Mouse (Mus musculus) forebrain, embryonic 11.5 days (tissue): ENCODE results near the gene Nme3. TPM values are rescaled to one million over a fixed set of nuclear protein-coding genes. Genes with fewer than 3 reads are reported as not detected.
"Not testable (repeated sequence)": the region's sequence is repeated elsewhere in the genome, so short reads cannot be mapped to it uniquely, and the experiment has no call there.

Experiments
- ATAC-seq: fragments of 200-750 bp; cut with Nextera tagmentation; replicated peaks from 2 replicates; pipeline ENCODE4 v1.8.0; 2017; ENCODE audit warnings: moderate TSS enrichment; ENCODE audit not compliant: low FRiP score
- DNase-seq: peaks from one replicate; pipeline ENCODE4 v3.0.0-alpha.2; 2017; ENCODE audit warnings: low spot score
- H3K27ac ChIP-seq: fragments of 300-500 bp; sonication (generic); 2 replicates; pipeline ENCODE4 v1.5.1; 2014; ENCODE audit warnings: low read depth, low read length
- H3K27me3 ChIP-seq: fragments of 300-500 bp; sonication (generic); 2 replicates; pipeline ENCODE4 v1.6.1; 2014; ENCODE audit warnings: mild to moderate bottlenecking, low read length, mixed read lengths; ENCODE audit not compliant: control insufficient read depth, insufficient read depth
- H3K36me3 ChIP-seq: fragments of 300-500 bp; sonication (generic); 2 replicates; pipeline ENCODE4 v1.6.1; 2014; ENCODE audit warnings: mild to moderate bottlenecking, low read length, moderate library complexity, mixed read lengths; ENCODE audit not compliant: control insufficient read depth, insufficient read depth
- H3K4me1 ChIP-seq: fragments of 300-500 bp; sonication (generic); replicated peaks from 2 replicates; pipeline ENCODE4 v1.6.1; 2014; ENCODE audit warnings: low read length, mixed read lengths; ENCODE audit not compliant: control insufficient read depth, insufficient read depth
- H3K4me2 ChIP-seq: fragments of 300-500 bp; sonication (generic); 2 replicates; pipeline ENCODE4 v1.6.1; 2014; ENCODE audit warnings: low read depth, mild to moderate bottlenecking, low read length, moderate library complexity, mixed read lengths; ENCODE audit not compliant: severe bottlenecking
- H3K4me3 ChIP-seq: fragments of 300-500 bp; sonication (generic); 2 replicates; pipeline ENCODE4 v1.5.1; 2014; ENCODE audit warnings: low read depth, low read length
- H3K9ac ChIP-seq: fragments of 300-500 bp; sonication (generic); 2 replicates; pipeline ENCODE4 v1.6.1; 2014; ENCODE audit warnings: low read length
- H3K9me3 ChIP-seq: fragments of 300-500 bp; sonication (generic); 2 replicates; pipeline ENCODE4 v1.6.1; 2016; ENCODE audit warnings: low read length, mixed read lengths; ENCODE audit not compliant: control insufficient read depth
- WGBS: fragments of 180-500 bp; shearing (Covaris S2); extraction: QIAGEN DNeasy Blood & Tissue Kit; methylation state at CpG from one replicate; pipeline ENCODE4 v1.1.7; 2014; 5-methylcytosine and 5-hydroxymethylcytosine counted together
- polyA plus RNA-seq: library from polyadenylated mRNA; unstranded; fragments of >200 nt; fragmentation: Nextera tagmentation; extraction: Ambion mirVana; gene quantifications from 2 replicates; pipeline ENCODE4 v1.2.1, GENCODE M21; 2014

The Nme3 gene
- polyA plus RNA-seq, 1 experiment from 2014 or later = 60.8 TPM

- Histone ChIP-seq H3K36me3 (no peaks in the 10 kb centered on the region; the same call in 1 of the 2 replicates), H3K4me3 (no peak overlapping the region), H3K9ac (no peak overlapping the region), H3K9me3 (no peaks in the 10 kb centered on the region), H3K4me2 (no peak overlapping the region), H3K27ac (no peak overlapping the region), H3K27me3 (no peaks in the 10 kb centered on the region), H3K4me1 (peaks cover 9% of the 10 kb centered on the region)
- DNase-seq (no peak), ATAC-seq (no peak)
- 89% methylated on average over 4 of the region's 4 CpGs for WGBS
These were observed 36.9 kb downstream of the Nme3 start for GRCm38 (mm10) chr17:24933163-24933562.

GRCm38 (mm10) chr17:24934926-24935325 is 38.6 kb downstream of the Nme3 start:
- no peak overlapping the region; the same call in 1 of the 2 replicates for H3K9ac ChIP-seq
- H3K9me3 ChIP-seq = no peaks in the 10 kb centered on the region
- H3K27ac ChIP-seq = no peak overlapping the region
- no peaks in the 10 kb centered on the region; the same call in 1 of the 2 replicates for H3K36me3 ChIP-seq
- H3K4me1 ChIP-seq = peaks cover 9% of the 10 kb centered on the region
- ATAC-seq (no peak), DNase-seq (no peak)
- WGBS = 94% methylated on average over 4 of the region's 4 CpGs
- no peak overlapping the region for H3K4me3 ChIP-seq
- H3K4me2 ChIP-seq = peak overlapping the region; percentile 83; the same call in 1 of the 2 replicates
- H3K27me3 ChIP-seq = no peaks in the 10 kb centered on the region

- no peaks in the 10 kb centered on the region for H3K27me3 ChIP-seq
- H3K27ac ChIP-seq = no peak overlapping the region
- no peaks in the 10 kb centered on the region for H3K9me3 ChIP-seq
These were observed 39.4 kb downstream of the Nme3 start for GRCm38 (mm10) chr17:24935666-24936065.

GRCm38 (mm10) chr17:24936259-24937237 is 40.2 kb downstream of the Nme3 start, which contains the start of gene Mapk8ip3:
Gene Mapk8ip3 (minus strand): TSS chr17:24936977.
- under 1% methylated on average over 75 of the region's 78 CpGs for WGBS
- DNase-seq (peak; percentile 96), ATAC-seq (peak; percentile 98)
- Histone ChIP-seq H3K36me3 (no peaks in the 10 kb centered on the region; the same call in 1 of the 2 replicates), H3K4me2 (peak within 1 kb of the TSS; percentile 83), H3K4me1 (peaks cover 9% of the 10 kb centered on the region), H3K9me3 (no peaks in the 10 kb centered on the region), H3K27me3 (no peaks in the 10 kb centered on the region), H3K4me3 (peak within 1 kb of the TSS; percentile 94), H3K9ac (peak within 1 kb of the TSS; percentile 92), H3K27ac (peak within 1 kb of the TSS; percentile 37; the same call in 1 of the 2 replicates)

More at GRCm38 (mm10) chr17:24935666-24936065, 39.4 kb downstream of the Nme3 start:
- peak overlapping the region; percentile 94 for H3K4me3 ChIP-seq
- H3K4me2 ChIP-seq = peak overlapping the region; percentile 83
- no peaks in the 10 kb centered on the region; the same call in 1 of the 2 replicates for H3K36me3 ChIP-seq
- H3K9ac ChIP-seq = peak overlapping the region; percentile 92; the same call in 1 of the 2 replicates
- ATAC-seq (no peak), DNase-seq (no peak)
- H3K4me1 ChIP-seq = peaks cover 9% of the 10 kb centered on the region

- WGBS = 48% methylated on average over 6 of the region's 6 CpGs
- Histone ChIP-seq H3K9ac (peak overlapping the region; percentile 92), H3K9me3 (no peaks in the 10 kb centered on the region), H3K27ac (no peak overlapping the region; the same call in 1 of the 2 replicates), H3K4me2 (peak overlapping the region; percentile 83), H3K36me3 (no peaks in the 10 kb centered on the region), H3K4me1 (peaks cover 9% of the 10 kb centered on the region), H3K4me3 (peak overlapping the region; percentile 94), H3K27me3 (no peaks in the 10 kb centered on the region)
- DNase-seq = no peak
- ATAC-seq = no peak
These were observed 41.0 kb downstream of the Nme3 start for GRCm38 (mm10) chr17:24937266-24937665.

- H3K27ac ChIP-seq, H3K4me3 ChIP-seq, H3K9me3 ChIP-seq, ATAC-seq, H3K4me2 ChIP-seq, H3K4me1 ChIP-seq, DNase-seq, H3K27me3 ChIP-seq, H3K9ac ChIP-seq: not testable (repeated sequence)
- peaks cover 10% of the 10 kb centered on the region for H3K36me3 ChIP-seq
- 28% methylated on average over 2 of the region's 2 CpGs for WGBS
These were observed 46.2 kb downstream of the Nme3 start for GRCm38 (mm10) chr17:24942453-24942852.

- H3K9ac ChIP-seq = no peak overlapping the region
- H3K4me3 ChIP-seq = no peak overlapping the region
- peaks cover 14% of the 10 kb centered on the region for H3K36me3 ChIP-seq
- 89% methylated on average over 7 of the region's 7 CpGs for WGBS
- no peak overlapping the region for H3K27ac ChIP-seq
- H3K4me2 ChIP-seq = no peak overlapping the region
- no peaks in the 10 kb centered on the region for H3K9me3 ChIP-seq
- no peaks in the 10 kb centered on the region for H3K27me3 ChIP-seq
- DNase-seq (no peak), ATAC-seq (no peak)
- H3K4me1 ChIP-seq = no peaks in the 10 kb centered on the region
These were observed 46.7 kb downstream of the Nme3 start for GRCm38 (mm10) chr17:24943036-24943435.

- not testable (repeated sequence) for H3K4me1 ChIP-seq, H3K9ac ChIP-seq, DNase-seq, H3K4me2 ChIP-seq, ATAC-seq, H3K27ac ChIP-seq, H3K4me3 ChIP-seq, H3K9me3 ChIP-seq, H3K27me3 ChIP-seq
- H3K36me3 ChIP-seq = peaks cover 16% of the 10 kb centered on the region
- WGBS = 87% methylated on average over 1 of the region's 1 CpGs
These were observed 47.3 kb downstream of the Nme3 start for GRCm38 (mm10) chr17:24943589-24943988.
